Mouse (Mus musculus): Measurements from ENCODE around the gene Gpr137. TPM values are rescaled to one million over a fixed set of nuclear protein-coding genes. Genes with fewer than 3 reads are reported as not detected.

Gene Gpr137
- polyA plus RNA-seq, 1 experiment from 2014 or later, result 20.2 TPM

DNA sequence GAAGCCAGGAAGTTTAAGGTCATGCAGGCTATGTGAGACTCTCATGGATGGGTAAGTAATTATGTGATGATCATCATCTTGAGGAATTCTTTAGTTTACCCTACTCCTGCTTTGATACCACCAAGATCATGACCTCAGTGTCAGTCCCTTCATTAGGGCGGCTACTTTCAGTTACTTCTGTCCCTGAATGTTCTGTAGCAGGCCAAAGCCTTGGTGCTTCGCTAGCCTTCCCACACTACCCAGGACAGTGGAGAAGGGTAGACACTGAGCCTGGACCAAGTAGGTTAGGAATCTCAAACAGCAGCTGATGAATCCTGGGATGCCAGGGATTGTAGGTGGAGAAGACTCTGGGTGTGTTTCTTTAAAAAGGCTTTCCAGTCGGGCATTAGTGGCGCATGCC lies 39.2 kb upstream of the Gpr137 start:
- 84% methylated on average over 4 of the region's 4 CpGs for WGBS
- H3K36me3 ChIP-seq (ENCODE audit: control insufficient read depth, insufficient read depth, low read length), result peaks cover 11% of the 10 kb centered on the region
- peak overlapping the region; percentile 89; the same call in 1 of the 2 replicates for H3K4me2 ChIP-seq (ENCODE audit: low read depth, low read length)
- H3K27ac ChIP-seq (ENCODE audit: low read length), result no peak overlapping the region
- H3K4me1 ChIP-seq (ENCODE audit: control insufficient read depth, insufficient read depth, low read length), result peaks cover 39% of the 10 kb centered on the region
- no peaks in the 10 kb centered on the region for H3K9me3 ChIP-seq (replicated peaks; ENCODE audit: control insufficient read depth, low read length)
- no peak for ATAC-seq (ENCODE audit: insufficient read depth, low FRiP score)
- H3K4me3 ChIP-seq (replicated peaks; ENCODE audit: low read length), result peak overlapping the region; percentile 68; the same call in 1 of the 2 replicates
- H3K9ac ChIP-seq (ENCODE audit: low read length), result no peak overlapping the region
- H3K27me3 ChIP-seq (ENCODE audit: control insufficient read depth, insufficient read depth, low read length), result no peaks in the 10 kb centered on the region

DNA sequence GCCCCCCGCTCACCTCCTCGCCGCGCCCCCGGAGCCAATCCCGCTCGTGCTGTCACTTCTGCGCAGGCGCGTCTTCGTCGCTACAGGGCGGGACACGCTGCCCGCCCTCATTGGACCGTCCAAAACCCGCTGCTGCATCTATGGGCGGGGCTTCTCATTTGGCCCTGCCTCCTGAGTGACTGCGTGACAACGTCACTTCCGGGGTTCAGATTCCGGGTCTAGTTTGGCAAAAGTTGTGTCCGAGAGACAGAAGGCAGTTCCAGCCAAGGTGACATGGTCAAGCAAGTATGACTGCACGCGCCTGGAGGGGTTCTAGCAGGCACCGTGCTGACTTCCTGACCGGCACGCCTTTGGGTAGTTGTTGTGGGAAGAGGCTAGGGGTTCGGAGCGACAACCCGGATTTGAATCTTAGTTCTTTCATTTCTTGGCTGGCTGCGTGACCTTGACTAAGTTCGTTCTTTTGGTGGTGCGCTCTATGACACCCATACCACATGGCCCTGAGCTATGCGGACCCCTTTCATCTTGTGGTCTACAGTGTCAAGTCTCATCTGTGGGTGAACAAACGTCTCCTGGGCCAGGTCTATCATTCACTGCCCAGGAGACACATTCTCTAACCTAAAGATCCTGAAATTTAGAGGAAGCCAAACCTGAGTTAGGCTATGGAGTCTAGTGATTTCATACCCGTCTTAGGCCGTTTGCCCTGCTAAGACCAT lies 38.3 kb upstream of the Gpr137 start, which contains the start of gene Fkbp2:
Gene Fkbp2, minus strand, starts transcription at position 121 of the 713 bp plus-strand sequence.
- H3K36me3 ChIP-seq (ENCODE audit: control insufficient read depth, insufficient read depth, low read length), result peaks cover 9% of the 10 kb centered on the region
- H3K9me3 ChIP-seq (replicated peaks; ENCODE audit: control insufficient read depth, low read length), result no peaks in the 10 kb centered on the region
- H3K4me1 ChIP-seq (ENCODE audit: control insufficient read depth, insufficient read depth, low read length), result peaks cover 38% of the 10 kb centered on the region
- H3K27me3 ChIP-seq (ENCODE audit: control insufficient read depth, insufficient read depth, low read length), result no peaks in the 10 kb centered on the region
- peak within 1 kb of the TSS; percentile 90 for H3K27ac ChIP-seq (ENCODE audit: low read length)
- WGBS, result under 1% methylated on average over 38 of the region's 38 CpGs
- peak within 1 kb of the TSS; percentile 89 for H3K4me2 ChIP-seq (ENCODE audit: low read depth, low read length)
- peak within 1 kb of the TSS; percentile 94 for H3K9ac ChIP-seq (ENCODE audit: low read length)
- peak; percentile 90 for ATAC-seq (ENCODE audit: insufficient read depth, low FRiP score)
- peak within 1 kb of the TSS; percentile 68 for H3K4me3 ChIP-seq (replicated peaks; ENCODE audit: low read length)

DNA sequence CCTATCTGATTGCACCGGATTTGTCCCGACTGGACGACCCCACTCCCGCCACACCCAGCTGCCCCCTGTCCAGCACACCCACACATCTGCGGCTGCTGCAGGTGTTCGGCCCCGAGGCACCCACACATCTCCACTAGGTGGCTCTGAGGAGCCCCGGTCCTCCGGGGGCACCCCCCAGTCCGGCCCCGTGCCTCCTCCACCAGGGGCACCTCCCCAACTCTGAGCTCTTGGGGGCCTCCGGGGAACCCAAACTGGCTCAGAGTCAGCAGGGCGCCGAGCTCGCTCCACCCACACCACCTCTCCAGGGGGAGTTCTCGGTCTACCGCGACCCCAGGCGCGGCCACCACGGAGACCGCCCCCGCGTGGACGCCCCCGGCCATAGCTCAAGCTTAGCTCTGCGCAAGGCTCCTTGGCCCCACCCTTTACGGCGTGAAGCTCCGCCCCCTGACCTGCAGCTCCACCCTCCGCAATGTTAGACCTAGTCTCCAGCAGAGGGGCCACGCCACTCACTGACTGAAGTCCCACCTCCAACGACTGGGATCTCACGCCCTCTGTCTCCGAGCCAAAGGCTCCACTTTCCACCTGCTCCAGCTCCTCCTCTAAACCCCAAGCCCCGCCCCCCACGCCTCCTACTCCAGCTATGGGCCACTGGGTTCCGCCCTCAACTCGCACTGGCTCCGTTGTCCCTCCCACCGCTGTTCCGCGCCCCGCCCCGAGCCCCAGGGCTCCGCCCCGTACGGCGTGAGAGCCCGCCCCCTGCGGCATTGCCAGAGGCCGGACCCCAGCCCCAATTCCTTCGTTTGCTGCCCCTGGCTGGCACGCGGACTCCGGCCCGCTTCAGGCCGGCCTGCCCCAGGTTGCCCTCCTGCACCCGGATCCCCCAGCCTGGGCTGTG lies 37.5 kb upstream of the Gpr137 start:
- Histone ChIP-seq H3K27me3 (ENCODE audit: control insufficient read depth, insufficient read depth, low read length) (no peaks in the 10 kb centered on the region), H3K36me3 (ENCODE audit: control insufficient read depth, insufficient read depth, low read length) (0 out of 2 replicates have a peak, but pooled peaks cover 1% of the 10 kb centered on the region), H3K4me2 (ENCODE audit: low read depth, low read length) (peak overlapping the region; percentile 89), H3K9ac (ENCODE audit: low read length) (peak overlapping the region; percentile 94), H3K27ac (ENCODE audit: low read length) (peak overlapping the region; percentile 90), H3K4me1 (ENCODE audit: control insufficient read depth, insufficient read depth, low read length) (peaks cover 38% of the 10 kb centered on the region), H3K4me3 (replicated peaks; ENCODE audit: low read length) (peak overlapping the region; percentile 68), H3K9me3 (replicated peaks; ENCODE audit: control insufficient read depth, low read length) (no peaks in the 10 kb centered on the region)
- ATAC-seq (ENCODE audit: insufficient read depth, low FRiP score), result peak; percentile 93
- WGBS, result under 1% methylated on average over 58 of the region's 59 CpGs

DNA sequence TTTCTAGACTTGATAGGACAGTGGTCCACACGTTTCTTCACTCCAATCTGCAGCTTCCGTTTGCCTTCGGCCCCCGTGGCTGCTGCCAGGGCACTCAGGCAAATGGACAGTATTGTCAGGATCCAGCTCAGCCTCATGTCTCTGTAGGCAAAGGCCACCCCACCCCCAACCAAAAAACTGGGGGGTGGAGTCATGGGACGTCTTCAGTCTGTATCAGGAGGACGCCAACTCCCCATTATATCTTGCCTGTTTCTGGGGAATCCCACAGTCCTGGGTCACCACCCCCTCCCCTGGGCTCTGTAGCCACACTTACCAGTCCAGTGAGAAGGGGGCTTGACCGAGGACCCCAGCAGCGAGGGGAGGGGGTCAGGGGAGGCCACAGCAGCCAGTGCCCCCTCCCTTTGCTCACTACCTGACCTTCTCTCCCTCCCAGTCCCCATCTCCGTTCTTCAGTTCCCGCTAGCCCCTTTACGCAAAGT lies 36.8 kb upstream of the Gpr137 start:
- Histone ChIP-seq H3K4me3 (replicated peaks; ENCODE audit: low read length) (peak overlapping the region; percentile 68), H3K36me3 (ENCODE audit: control insufficient read depth, insufficient read depth, low read length) (no peaks in the 10 kb centered on the region), H3K9me3 (replicated peaks; ENCODE audit: control insufficient read depth, low read length) (no peaks in the 10 kb centered on the region), H3K9ac (ENCODE audit: low read length) (peak overlapping the region; percentile 84), H3K27me3 (ENCODE audit: control insufficient read depth, insufficient read depth, low read length) (no peaks in the 10 kb centered on the region), H3K4me1 (ENCODE audit: control insufficient read depth, insufficient read depth, low read length) (peaks cover 39% of the 10 kb centered on the region), H3K4me2 (ENCODE audit: low read depth, low read length) (peak overlapping the region; percentile 89), H3K27ac (ENCODE audit: low read length) (peak overlapping the region; percentile 84)
- WGBS, result 4% methylated on average over 11 of the region's 11 CpGs
- ATAC-seq (ENCODE audit: insufficient read depth, low FRiP score), result no peak

DNA sequence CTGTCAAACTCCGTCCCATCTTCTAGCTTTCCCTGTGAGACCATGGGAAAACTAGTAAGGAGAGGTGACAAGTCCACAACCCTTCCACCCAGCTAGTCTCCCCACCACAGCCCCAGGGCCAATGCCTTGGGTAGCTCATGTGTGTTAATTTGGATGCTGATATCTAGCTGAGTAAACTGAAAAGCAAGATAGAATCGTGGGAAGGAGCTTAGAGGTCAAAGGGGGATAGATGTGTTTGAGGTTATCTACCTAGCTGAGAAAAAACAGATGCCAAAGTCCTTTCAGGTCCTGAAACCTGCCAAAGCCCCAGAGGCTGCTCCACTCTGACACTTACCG lies 36.3 kb upstream of the Gpr137 start:
- Histone ChIP-seq H3K4me3 (replicated peaks; ENCODE audit: low read length) (peak overlapping the region; percentile 68), H3K36me3 (ENCODE audit: control insufficient read depth, insufficient read depth, low read length) (no peaks in the 10 kb centered on the region), H3K9ac (ENCODE audit: low read length) (peak overlapping the region; percentile 84), H3K27ac (ENCODE audit: low read length) (peak overlapping the region; percentile 84), H3K27me3 (ENCODE audit: control insufficient read depth, insufficient read depth, low read length) (no peaks in the 10 kb centered on the region), H3K4me1 (ENCODE audit: control insufficient read depth, insufficient read depth, low read length) (peaks cover 43% of the 10 kb centered on the region), H3K4me2 (ENCODE audit: low read depth, low read length) (peak overlapping the region; percentile 89), H3K9me3 (replicated peaks; ENCODE audit: control insufficient read depth, low read length) (no peaks in the 10 kb centered on the region)
- WGBS, result 32% methylated on average over 3 of the region's 3 CpGs
- no peak for ATAC-seq (ENCODE audit: insufficient read depth, low FRiP score)

DNA sequence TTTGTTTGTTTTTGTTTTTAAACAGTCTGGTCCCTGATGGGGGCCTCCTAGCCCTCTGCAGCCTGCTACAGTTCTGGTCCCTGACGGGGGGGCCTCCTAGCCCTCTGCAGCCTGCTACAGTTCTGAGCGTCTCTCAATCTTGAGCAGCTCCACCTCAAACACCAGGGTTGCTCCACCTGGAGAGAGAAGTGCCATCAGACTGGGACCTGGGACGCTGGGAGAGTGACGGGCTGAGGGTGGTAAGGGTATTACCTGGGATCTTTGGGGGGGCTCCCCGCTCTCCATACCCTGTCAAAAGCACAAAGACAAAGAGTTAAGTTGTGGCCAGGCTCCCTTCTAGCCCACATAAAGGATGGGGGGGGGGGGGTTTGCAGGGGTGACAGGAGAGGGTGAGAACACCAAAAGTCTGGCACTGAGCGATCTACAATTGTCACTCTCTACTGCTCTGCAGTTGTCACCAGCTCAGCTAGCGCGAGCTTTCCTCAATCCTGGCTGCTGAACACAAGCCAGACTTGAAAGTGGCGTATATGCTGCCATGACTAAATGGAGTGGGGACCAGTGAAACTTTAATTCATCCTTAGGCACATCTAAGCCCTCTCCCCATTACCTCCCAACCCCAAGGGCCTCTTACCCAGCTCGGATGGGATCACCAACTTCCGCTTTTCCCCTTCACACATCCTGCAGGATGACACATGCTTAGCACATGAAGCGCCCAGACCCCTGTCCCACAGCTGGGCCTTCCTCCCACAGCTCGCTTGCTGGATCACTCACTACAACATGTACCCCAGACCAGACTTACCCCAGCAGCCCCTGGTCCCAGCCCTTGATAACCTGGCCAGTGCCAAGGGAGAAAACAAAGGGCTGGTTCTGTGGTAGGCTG lies 35.7 kb upstream of the Gpr137 start:
- Histone ChIP-seq H3K27ac (ENCODE audit: low read length) (peak overlapping the region; percentile 84), H3K4me1 (ENCODE audit: control insufficient read depth, insufficient read depth, low read length) (peaks cover 44% of the 10 kb centered on the region), H3K4me3 (replicated peaks; ENCODE audit: low read length) (peak overlapping the region; percentile 68), H3K4me2 (ENCODE audit: low read depth, low read length) (peak overlapping the region; percentile 89; the same call in 1 of the 2 replicates), H3K27me3 (ENCODE audit: control insufficient read depth, insufficient read depth, low read length) (no peaks in the 10 kb centered on the region), H3K36me3 (ENCODE audit: control insufficient read depth, insufficient read depth, low read length) (no peaks in the 10 kb centered on the region), H3K9me3 (replicated peaks; ENCODE audit: control insufficient read depth, low read length) (no peaks in the 10 kb centered on the region), H3K9ac (ENCODE audit: low read length) (peak overlapping the region; percentile 84)
- 73% methylated on average over 13 of the region's 13 CpGs for WGBS
- ATAC-seq (ENCODE audit: insufficient read depth, low FRiP score), result no peak

DNA sequence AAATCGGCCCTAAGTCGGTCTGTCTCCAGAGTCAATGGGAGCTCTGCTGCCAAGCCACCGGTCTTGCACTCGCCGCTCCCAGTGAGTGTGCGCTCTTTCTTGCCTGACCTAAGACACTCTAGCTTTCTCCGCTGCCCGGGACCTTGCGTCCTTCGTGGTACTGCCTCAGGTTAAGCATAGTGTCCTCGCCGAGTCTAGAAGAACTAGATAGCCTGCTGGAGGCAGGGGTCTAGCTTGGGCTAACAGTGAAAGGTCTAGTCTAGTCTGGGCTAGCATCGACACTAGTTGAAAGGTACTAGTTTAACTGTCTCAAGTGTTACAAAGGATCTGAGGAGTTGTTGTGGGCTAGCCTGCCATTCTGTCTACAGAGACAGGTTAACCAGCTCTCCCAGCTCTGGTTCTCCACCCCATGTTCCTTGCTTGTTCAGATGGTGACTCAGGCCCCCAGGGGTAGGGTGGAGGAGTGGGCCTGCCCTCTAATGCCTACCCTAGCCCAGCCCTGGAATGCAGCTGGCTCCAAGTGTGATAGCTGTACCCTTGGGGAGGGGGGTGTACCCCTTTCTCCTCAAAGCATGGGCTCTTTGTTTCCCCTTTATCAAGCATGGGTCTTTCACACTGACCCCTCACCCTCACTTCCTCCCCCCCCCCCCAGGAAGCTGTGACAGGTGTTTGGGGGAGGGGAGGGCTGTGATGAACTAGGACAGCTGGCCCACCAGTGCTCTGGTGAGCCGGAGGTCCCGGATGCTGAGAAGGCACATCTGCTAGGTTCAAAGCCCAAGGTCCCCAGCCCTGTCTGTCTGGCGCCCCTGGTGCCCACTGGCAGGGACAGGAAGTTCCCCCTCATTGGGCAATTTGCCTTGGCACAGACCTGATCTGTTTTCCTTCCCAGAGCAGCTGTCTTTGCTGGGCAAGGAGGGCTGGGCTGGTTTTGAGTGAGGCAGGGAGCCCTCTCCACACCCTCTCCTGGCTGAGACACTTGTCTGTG lies 33.5 kb upstream of the Gpr137 start, which contains the start of gene Plcb3:
Gene Plcb3, minus strand, starts transcription at position 934 of the 985 bp plus-strand sequence.
- Histone ChIP-seq H3K36me3 (ENCODE audit: control insufficient read depth, insufficient read depth, low read length) (no peaks in the 10 kb centered on the region), H3K27me3 (ENCODE audit: control insufficient read depth, insufficient read depth, low read length) (no peaks in the 10 kb centered on the region), H3K27ac (ENCODE audit: low read length) (peak within 1 kb of the TSS; percentile 97), H3K4me2 (ENCODE audit: low read depth, low read length) (peak within 1 kb of the TSS; percentile 92), H3K9ac (ENCODE audit: low read length) (peak within 1 kb of the TSS; percentile 89), H3K4me3 (replicated peaks; ENCODE audit: low read length) (peak within 1 kb of the TSS; percentile 75), H3K4me1 (ENCODE audit: control insufficient read depth, insufficient read depth, low read length) (peaks cover 55% of the 10 kb centered on the region), H3K9me3 (replicated peaks; ENCODE audit: control insufficient read depth, low read length) (no peaks in the 10 kb centered on the region)
- under 1% methylated on average over 16 of the region's 16 CpGs for WGBS
- ATAC-seq (ENCODE audit: insufficient read depth, low FRiP score), result no peak

Measured in stomach, embryonic 16.5 days (tissue).